Mouse (Mus musculus) thymus, adult 18-20 months (tissue): Measurements from ENCODE around the gene Espnl.

Experiments
- DNase-seq, 2 experiments: peaks; one replicate each; pipeline ENCODE4 v3.0.0; 2022; ENCODE audit warnings: mixed read lengths in 2 of 2

The Espnl gene

GRCm38 (mm10) chr1:91321760-91322438, at the start of gene Espnl:
Gene Espnl (plus strand): TSS chr1:91322075.
- no peak for DNase-seq

DNA sequence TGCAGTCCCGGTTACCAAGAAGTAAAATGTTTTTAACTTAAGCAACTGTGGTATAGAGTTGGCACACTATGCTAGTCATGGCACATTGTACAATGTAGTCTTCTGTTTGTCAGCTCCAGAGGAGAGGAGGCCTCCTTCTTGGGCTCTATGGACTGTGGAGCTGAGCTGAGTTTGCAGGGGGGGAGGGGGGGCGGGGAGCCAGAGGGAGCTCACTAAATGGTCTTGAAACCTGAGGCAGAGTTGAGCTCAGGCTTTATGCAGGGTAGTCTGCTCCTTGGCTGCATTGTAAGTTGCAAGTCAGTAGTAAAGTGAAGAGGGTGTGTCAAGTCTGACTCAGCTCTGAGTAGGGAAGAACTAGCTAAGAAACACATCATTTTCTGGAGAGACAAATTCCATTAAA, 49.6 kb upstream of the Espnl start:
- no peak for DNase-seq

DNA sequence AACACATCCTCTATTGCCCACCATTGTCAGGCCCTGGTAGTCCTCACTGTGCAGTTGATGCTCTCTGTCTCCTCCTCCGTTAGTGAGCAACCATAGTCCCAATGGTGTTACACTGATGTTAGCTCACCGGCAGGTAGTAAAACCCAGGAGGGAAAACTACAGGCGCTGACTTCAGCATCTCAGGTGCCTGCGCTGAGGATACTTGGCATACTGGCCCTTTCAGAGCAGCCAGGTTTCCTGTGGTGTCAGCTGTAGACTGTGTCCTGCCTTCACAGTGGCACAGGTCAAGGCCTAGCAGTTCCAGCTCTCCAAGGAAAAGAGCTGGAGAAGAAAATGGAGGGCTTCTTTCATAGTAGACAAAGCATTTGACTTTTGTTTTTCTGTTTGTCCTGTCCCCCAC, 45.3 kb upstream of the Espnl start:
- no peak for DNase-seq

- no peak for DNase-seq
Measured at GRCm38 (mm10) chr1:91277480-91277879, 44.4 kb upstream of the Espnl start.

DNA sequence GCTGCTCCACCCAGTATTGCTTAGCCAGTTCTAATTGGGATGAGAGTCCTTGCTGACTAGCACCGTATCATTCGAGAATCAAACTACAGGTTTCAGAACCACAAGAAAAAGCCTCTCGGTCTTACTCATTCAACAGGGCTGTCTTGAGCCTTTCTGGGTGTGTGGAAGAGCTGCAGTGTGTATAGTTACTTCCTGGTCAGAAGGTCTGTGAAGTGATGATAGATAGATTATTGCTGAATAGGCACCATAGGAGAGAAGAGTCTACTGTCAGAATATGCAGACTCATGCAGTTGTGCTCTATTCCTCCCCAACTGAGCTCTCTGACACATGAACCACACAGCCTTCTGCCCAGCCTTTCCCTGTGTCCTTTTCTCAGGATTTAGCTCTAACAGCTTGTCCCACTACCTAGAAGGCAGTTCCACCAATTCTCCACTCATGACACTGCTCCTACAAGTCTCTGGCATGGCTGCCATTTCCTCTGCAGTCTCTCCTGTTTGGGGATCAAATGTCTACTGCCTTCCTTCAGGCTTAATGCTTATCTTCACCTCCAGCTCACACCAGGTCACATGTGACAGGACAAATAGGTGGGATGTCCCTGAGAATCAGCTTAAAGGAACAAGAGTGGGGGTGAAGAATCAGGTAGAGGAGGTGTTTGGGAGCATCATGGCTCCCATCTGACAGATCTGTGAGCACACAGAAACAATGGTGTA, 43.3 kb upstream of the Espnl start:
- no peak for DNase-seq

GRCm38 (mm10) chr1:91279126-91279525, 42.7 kb upstream of the Espnl start:
- DNase-seq: no peak

DNA sequence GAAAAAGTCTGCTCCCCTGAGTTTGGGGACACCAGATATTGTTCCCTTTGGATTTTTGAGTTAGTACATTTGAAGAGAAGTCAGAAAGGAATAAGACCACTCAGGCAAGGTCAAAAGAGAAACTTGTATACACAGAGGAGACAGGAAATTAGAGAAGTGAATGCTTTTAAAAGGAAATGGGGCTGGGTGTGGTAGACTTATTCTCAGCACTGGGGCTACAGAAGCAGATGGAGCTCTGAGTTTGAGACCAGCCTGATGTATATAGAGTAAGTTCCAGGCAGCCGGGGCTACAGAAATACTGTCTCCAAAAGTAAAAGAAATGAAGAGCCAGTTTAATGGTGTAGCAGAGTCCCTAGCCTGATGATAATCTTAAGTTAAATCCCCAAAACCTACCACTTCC, 39.3 kb upstream of the Espnl start:
- DNase-seq: no peak

GRCm38 (mm10) chr1:91289375-91289774, 32.5 kb upstream of the Espnl start:
- DNase-seq: no peak

GRCm38 (mm10) chr1:91292101-91292825, 29.6 kb upstream of the Espnl start:
- no peak for DNase-seq

GRCm38 (mm10) chr1:91295544-91295943, 26.3 kb upstream of the Espnl start:
- no peak for DNase-seq

DNA sequence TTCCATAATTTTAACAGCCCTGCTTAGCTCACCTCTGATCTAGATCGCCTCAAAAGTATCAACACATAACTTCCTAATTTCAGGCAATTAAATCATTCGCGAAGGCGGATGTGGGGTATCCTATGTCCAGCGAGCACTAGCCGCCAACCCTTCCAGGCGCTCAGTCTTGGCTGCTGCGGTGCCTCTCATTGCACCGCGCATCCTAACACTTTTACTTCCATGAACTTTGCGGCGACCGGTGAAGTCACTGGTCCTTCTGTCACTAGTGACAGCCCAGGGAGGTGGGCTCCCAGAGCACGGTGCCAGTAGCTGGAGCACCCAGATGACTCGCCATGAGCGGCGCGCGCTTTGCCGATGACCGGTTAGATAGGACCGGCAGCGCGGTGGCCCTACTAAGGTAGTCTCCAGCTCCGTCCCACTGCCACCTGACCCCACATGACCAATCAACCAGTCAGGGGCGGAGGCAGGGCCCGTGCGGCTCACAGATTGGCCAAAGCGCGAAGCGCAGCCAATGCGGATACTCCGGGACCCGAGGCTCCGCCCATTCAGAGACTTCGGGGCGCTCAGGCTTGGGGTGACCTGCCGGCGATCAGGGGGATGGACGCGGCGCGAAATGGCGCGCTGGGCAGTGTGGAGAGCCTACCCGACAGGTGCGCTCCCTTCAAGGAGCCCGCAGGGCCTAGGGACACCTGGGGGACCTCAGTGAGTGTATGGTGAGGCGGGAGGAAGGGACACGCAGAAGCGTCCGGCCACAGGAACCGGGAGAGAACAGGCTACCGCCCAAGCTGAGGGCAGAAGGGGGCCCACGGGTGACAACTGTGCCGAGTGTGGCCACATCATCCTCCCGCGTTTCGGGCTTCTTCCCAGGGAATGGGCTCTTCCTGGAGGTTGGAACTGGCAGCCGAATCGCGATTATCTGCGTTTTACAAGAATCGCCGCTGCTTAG, 23.8 kb upstream of the Espnl start, which contains the start of gene Scly:
TSS of gene Scly (plus strand) at position 540 of the 946 bp plus-strand sequence.
- peak; percentile 91 to 93 for DNase-seq

GRCm38 (mm10) chr1:91299026-91299706, 22.7 kb upstream of the Espnl start:
- DNase-seq: no peak

DNA sequence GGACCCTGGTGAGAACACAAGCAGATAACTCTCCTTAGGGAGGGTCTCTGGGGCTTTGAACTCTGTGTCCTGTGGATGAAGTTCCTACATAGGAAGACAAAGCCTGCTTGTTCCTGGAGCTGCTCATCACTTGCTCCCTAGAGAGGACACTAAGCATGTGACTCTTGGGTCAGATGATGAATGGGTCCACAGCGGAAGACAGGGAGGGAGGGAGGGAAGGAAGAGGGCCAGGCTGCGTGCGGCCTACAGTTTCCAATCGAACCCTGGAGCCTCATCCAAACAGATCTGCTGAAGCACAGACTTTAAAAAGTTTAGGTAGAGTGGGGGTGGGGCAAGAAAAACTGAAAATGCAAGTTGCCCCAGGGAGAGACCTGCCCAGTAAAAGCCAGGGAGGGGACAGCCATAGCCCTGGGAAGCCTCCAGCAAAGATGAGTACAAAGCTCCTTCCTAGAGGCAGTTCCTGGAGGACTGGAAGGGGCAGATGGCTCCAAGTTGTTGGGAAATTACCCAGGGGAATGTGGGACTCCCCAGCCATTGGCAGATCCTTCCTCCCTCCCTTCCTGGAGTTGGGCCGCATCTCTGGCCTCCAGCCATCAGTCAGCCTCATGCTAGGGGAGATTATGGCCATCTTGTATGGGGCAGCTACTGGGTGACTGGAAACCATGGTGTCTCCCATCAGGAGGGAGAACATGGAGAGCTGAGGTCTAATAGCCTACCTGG, 22.0 kb upstream of the Espnl start:
- no peak for DNase-seq

DNA sequence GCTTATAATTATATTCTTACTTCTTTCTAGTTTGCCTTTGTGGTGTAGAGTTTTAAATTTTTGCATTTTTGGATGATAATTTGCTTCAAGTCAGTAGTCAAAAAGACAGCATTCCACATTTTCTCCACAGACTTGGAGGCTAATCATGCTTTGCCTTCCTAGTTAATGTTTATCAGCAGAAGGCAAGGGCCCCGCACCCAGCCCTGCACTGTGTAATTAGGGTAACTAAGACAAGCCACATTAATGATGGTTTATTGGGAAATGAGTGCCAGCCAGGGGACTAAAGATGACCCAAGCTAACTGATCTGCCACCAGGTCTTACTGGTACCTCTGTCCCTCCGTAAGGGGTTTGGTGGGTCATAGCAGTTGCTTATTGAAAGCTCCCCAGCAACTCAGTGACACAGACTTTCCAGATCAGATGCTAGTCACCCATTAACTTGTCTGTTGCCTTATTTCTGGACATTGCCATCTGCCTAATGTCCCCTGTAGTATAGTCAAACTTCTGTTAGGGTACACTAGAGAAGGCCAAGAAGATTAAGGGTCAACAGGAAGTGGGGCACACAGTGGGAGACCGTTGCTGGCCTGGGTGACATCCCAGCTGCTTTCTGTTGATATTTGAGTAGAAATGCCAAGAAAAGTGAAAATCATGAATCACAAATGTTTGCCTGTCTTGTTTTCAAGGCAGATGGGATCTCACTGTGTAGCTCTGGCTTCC, 20.5 kb upstream of the Espnl start:
- DNase-seq: no peak

DNA sequence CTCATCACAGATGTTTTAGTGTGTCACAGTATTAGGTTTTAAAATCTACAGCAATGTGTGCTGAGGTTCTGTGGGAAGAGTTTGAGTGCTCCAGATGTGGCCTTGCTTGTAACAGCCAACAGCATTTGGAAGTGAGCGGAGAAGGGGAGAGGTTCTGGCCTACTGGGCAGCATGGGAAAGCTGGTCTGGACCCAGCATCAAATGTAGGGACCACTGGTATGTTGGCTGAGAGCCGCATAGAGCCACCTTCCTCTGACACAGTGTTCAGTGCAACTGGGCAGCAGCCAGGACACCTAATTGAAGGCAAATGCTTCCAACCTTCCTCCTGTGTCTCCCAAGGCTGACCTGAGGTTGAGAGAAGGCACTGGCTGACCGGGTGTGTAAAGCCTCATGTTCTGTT, 19.9 kb upstream of the Espnl start:
- no peak for DNase-seq

DNA sequence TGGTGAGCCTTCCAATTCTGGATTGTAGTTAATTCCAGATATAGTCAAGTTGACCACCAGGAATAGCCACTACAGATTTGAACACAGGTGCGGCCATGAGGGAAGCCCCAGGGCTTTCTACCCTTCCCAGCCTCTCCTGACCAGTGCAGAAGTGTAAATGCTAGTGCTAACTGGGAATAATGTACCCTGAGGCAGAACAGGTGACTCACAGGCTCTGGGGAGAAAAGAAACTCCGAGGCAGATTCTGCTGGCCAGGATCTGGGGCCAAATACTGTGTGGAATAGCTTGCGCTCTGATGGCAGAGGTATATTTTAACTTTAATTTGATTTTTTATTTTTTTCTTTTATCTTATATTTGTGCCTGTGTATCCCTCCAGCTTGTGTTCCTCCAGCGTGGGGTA, 17.3 kb upstream of the Espnl start:
- DNase-seq: no peak

GRCm38 (mm10) chr1:91309366-91310085, 12.3 kb upstream of the Espnl start:
- no peak for DNase-seq

- DNase-seq: no peak
Measured at GRCm38 (mm10) chr1:91312273-91312672, 9.6 kb upstream of the Espnl start.

DNA sequence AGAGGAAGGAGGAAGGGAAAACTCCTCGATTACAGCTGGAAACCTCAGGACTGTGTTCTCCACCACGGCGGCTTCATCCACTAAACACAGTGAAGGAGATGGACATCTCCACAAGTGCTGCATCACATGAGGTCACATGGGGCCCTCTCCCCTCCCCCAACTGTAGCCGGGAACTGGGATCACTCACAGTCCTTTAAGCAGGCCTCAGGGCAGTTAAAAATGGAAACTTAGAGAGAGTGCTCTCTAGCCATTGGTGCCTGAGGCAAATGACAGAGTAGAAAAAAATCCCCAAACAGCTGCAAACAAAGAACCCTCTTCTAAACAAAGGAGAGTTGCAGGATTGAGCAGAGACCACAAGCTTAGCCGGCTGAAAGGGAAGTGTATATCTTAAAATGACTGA, 8.6 kb upstream of the Espnl start:
- DNase-seq: no peak

GRCm38 (mm10) chr1:91317656-91318055, 4.2 kb upstream of the Espnl start:
- no peak for DNase-seq
